Mouse (Mus musculus) forebrain, embryonic 11.5 days (tissue): ENCODE results near the gene Zcchc24. TPM values are rescaled to one million over a fixed set of nuclear protein-coding genes. Genes with fewer than 3 reads are reported as not detected.

Experiments
- ATAC-seq: fragments of 200-750 bp; cut with Nextera tagmentation; replicated peaks from 2 replicates; pipeline ENCODE4 v1.8.0; 2017; ENCODE audit warnings: moderate TSS enrichment; ENCODE audit not compliant: low FRiP score
- DNase-seq: peaks from one replicate; pipeline ENCODE4 v3.0.0-alpha.2; 2017; ENCODE audit warnings: low spot score
- H3K27ac ChIP-seq: fragments of 300-500 bp; sonication (generic); 2 replicates; pipeline ENCODE4 v1.5.1; 2014; ENCODE audit warnings: low read depth, low read length
- H3K27me3 ChIP-seq: fragments of 300-500 bp; sonication (generic); 2 replicates; pipeline ENCODE4 v1.6.1; 2014; ENCODE audit warnings: mild to moderate bottlenecking, low read length, mixed read lengths; ENCODE audit not compliant: control insufficient read depth, insufficient read depth
- H3K36me3 ChIP-seq: fragments of 300-500 bp; sonication (generic); 2 replicates; pipeline ENCODE4 v1.6.1; 2014; ENCODE audit warnings: mild to moderate bottlenecking, low read length, moderate library complexity, mixed read lengths; ENCODE audit not compliant: control insufficient read depth, insufficient read depth
- H3K4me1 ChIP-seq: fragments of 300-500 bp; sonication (generic); replicated peaks from 2 replicates; pipeline ENCODE4 v1.6.1; 2014; ENCODE audit warnings: low read length, mixed read lengths; ENCODE audit not compliant: control insufficient read depth, insufficient read depth
- H3K4me2 ChIP-seq: fragments of 300-500 bp; sonication (generic); 2 replicates; pipeline ENCODE4 v1.6.1; 2014; ENCODE audit warnings: low read depth, mild to moderate bottlenecking, low read length, moderate library complexity, mixed read lengths; ENCODE audit not compliant: severe bottlenecking
- H3K4me3 ChIP-seq: fragments of 300-500 bp; sonication (generic); 2 replicates; pipeline ENCODE4 v1.5.1; 2014; ENCODE audit warnings: low read depth, low read length
- H3K9ac ChIP-seq: fragments of 300-500 bp; sonication (generic); 2 replicates; pipeline ENCODE4 v1.6.1; 2014; ENCODE audit warnings: low read length
- H3K9me3 ChIP-seq: fragments of 300-500 bp; sonication (generic); 2 replicates; pipeline ENCODE4 v1.6.1; 2016; ENCODE audit warnings: low read length, mixed read lengths; ENCODE audit not compliant: control insufficient read depth
- WGBS: fragments of 180-500 bp; shearing (Covaris S2); extraction: QIAGEN DNeasy Blood & Tissue Kit; methylation state at CpG from one replicate; pipeline ENCODE4 v1.1.7; 2014; 5-methylcytosine and 5-hydroxymethylcytosine counted together
- polyA plus RNA-seq: library from polyadenylated mRNA; unstranded; fragments of >200 nt; fragmentation: Nextera tagmentation; extraction: Ambion mirVana; gene quantifications from 2 replicates; pipeline ENCODE4 v1.2.1, GENCODE M21; 2014

The Zcchc24 gene
- polyA plus RNA-seq, 1 experiment from 2014 or later, result 15.2 TPM

- DNase-seq (no peak), ATAC-seq (no peak)
- 0 out of 2 replicates have a peak, but pooled peaks cover 3% of the 10 kb centered on the region for H3K4me1 ChIP-seq
- H3K9me3 ChIP-seq, result no peaks in the 10 kb centered on the region
- no peak overlapping the region for H3K9ac ChIP-seq
- no peak overlapping the region for H3K4me2 ChIP-seq
- no peak overlapping the region for H3K27ac ChIP-seq
- no peak overlapping the region for H3K4me3 ChIP-seq
- no peaks in the 10 kb centered on the region for H3K27me3 ChIP-seq
- 74% methylated on average over 5 of the region's 5 CpGs for WGBS
- H3K36me3 ChIP-seq, result no peaks in the 10 kb centered on the region
Measured at GRCm38 (mm10) chr14:25788201-25788600, 19.4 kb upstream of the Zcchc24 start.

- Histone ChIP-seq H3K36me3 (no peaks in the 10 kb centered on the region), H3K4me2 (no peak overlapping the region), H3K4me3 (no peak overlapping the region), H3K4me1 (0 out of 2 replicates have a peak, but pooled peaks cover 3% of the 10 kb centered on the region), H3K27ac (no peak overlapping the region), H3K27me3 (no peaks in the 10 kb centered on the region), H3K9me3 (no peaks in the 10 kb centered on the region), H3K9ac (no peak overlapping the region)
- WGBS, result 78% methylated on average over 12 of the region's 12 CpGs
- ATAC-seq, result no peak
- DNase-seq, result no peak
Measured at GRCm38 (mm10) chr14:25787387-25787910, 18.6 kb upstream of the Zcchc24 start.

GRCm38 (mm10) chr14:25786959-25787358, 18.1 kb upstream of the Zcchc24 start:
- Histone ChIP-seq H3K9me3 (no peaks in the 10 kb centered on the region), H3K27ac (no peak overlapping the region), H3K4me3 (no peak overlapping the region), H3K36me3 (no peaks in the 10 kb centered on the region), H3K27me3 (no peaks in the 10 kb centered on the region), H3K4me2 (no peak overlapping the region), H3K4me1 (0 out of 2 replicates have a peak, but pooled peaks cover 3% of the 10 kb centered on the region), H3K9ac (no peak overlapping the region)
- WGBS, result 73% methylated on average over 5 of the region's 5 CpGs
- no peak for DNase-seq
- no peak for ATAC-seq

GRCm38 (mm10) chr14:25785210-25785609, 16.4 kb upstream of the Zcchc24 start:
- H3K27me3 ChIP-seq, result no peaks in the 10 kb centered on the region

GRCm38 (mm10) chr14:25783220-25783619, 14.4 kb upstream of the Zcchc24 start:
- DNase-seq (no peak), ATAC-seq (no peak)
- no peaks in the 10 kb centered on the region for H3K36me3 ChIP-seq
- no peaks in the 10 kb centered on the region for H3K9me3 ChIP-seq
- no peak overlapping the region for H3K27ac ChIP-seq
- no peak overlapping the region for H3K4me3 ChIP-seq
- no peak overlapping the region for H3K9ac ChIP-seq
- no peaks in the 10 kb centered on the region for H3K4me1 ChIP-seq
- H3K4me2 ChIP-seq, result no peak overlapping the region
- WGBS, result 71% methylated on average over 7 of the region's 7 CpGs
- no peaks in the 10 kb centered on the region for H3K27me3 ChIP-seq

More at GRCm38 (mm10) chr14:25785210-25785609, 16.4 kb upstream of the Zcchc24 start:
- no peaks in the 10 kb centered on the region for H3K9me3 ChIP-seq
- 93% methylated on average over 4 of the region's 4 CpGs for WGBS
- no peak overlapping the region for H3K27ac ChIP-seq
- DNase-seq (no peak), ATAC-seq (no peak)
- H3K9ac ChIP-seq, result no peak overlapping the region
- no peaks in the 10 kb centered on the region for H3K4me1 ChIP-seq
- no peaks in the 10 kb centered on the region for H3K36me3 ChIP-seq
- H3K4me2 ChIP-seq, result no peak overlapping the region
- no peak overlapping the region for H3K4me3 ChIP-seq

GRCm38 (mm10) chr14:25780601-25781000, 11.8 kb upstream of the Zcchc24 start:
- no peaks in the 10 kb centered on the region for H3K4me1 ChIP-seq
- WGBS, result 80% methylated on average over 11 of the region's 11 CpGs
- no peaks in the 10 kb centered on the region for H3K27me3 ChIP-seq
- no peak overlapping the region for H3K4me2 ChIP-seq
- no peaks in the 10 kb centered on the region for H3K36me3 ChIP-seq
- no peak overlapping the region for H3K27ac ChIP-seq
- DNase-seq, result no peak
- no peak for ATAC-seq
- no peak overlapping the region for H3K9ac ChIP-seq
- no peak overlapping the region for H3K4me3 ChIP-seq
- H3K9me3 ChIP-seq, result no peaks in the 10 kb centered on the region

GRCm38 (mm10) chr14:25776294-25776693, 7.5 kb upstream of the Zcchc24 start:
- ATAC-seq (no peak), DNase-seq (no peak)
- Histone ChIP-seq H3K9me3 (no peaks in the 10 kb centered on the region), H3K36me3 (no peaks in the 10 kb centered on the region), H3K4me3 (no peak overlapping the region), H3K9ac (no peak overlapping the region), H3K27me3 (no peaks in the 10 kb centered on the region), H3K4me1 (no peaks in the 10 kb centered on the region), H3K27ac (no peak overlapping the region), H3K4me2 (no peak overlapping the region)
- WGBS, result 80% methylated on average over 6 of the region's 6 CpGs

GRCm38 (mm10) chr14:25774100-25774499, 5.3 kb upstream of the Zcchc24 start:
- no peaks in the 10 kb centered on the region for H3K9me3 ChIP-seq
- WGBS, result 43% methylated on average over 5 of the region's 5 CpGs
- no peaks in the 10 kb centered on the region for H3K27me3 ChIP-seq
- no peaks in the 10 kb centered on the region for H3K4me1 ChIP-seq
- no peaks in the 10 kb centered on the region for H3K36me3 ChIP-seq
- ATAC-seq (no peak), DNase-seq (no peak)
- no peak overlapping the region for H3K4me2 ChIP-seq
- no peak overlapping the region for H3K4me3 ChIP-seq
- no peak overlapping the region for H3K27ac ChIP-seq
- H3K9ac ChIP-seq, result no peak overlapping the region

- no peaks in the 10 kb centered on the region for H3K27me3 ChIP-seq
- DNase-seq, result no peak
- H3K4me3 ChIP-seq, result no peak overlapping the region
- no peak for ATAC-seq
- no peaks in the 10 kb centered on the region for H3K9me3 ChIP-seq
- no peaks in the 10 kb centered on the region for H3K36me3 ChIP-seq
- peaks cover 3% of the 10 kb centered on the region; the same call in 1 of the 2 replicates for H3K4me1 ChIP-seq
- WGBS, result 73% methylated on average over 4 of the region's 4 CpGs
- no peak overlapping the region for H3K9ac ChIP-seq
- no peak overlapping the region for H3K27ac ChIP-seq
- no peak overlapping the region for H3K4me2 ChIP-seq
Measured at GRCm38 (mm10) chr14:25773039-25773438, 4.2 kb upstream of the Zcchc24 start.
